Mouse (Mus musculus) ES-E14 (cell line): ENCODE data around the gene Olfr92. TPM values are rescaled to one million over a fixed set of nuclear protein-coding genes. Genes with fewer than 3 reads are reported as not detected.

Experiments
- DNase-seq: peaks from one replicate; pipeline ENCODE4 v3.0.0-alpha.2; 2013; ENCODE audit warnings: low read depth, low spot score
- H3K27ac ChIP-seq: 2 replicates; pipeline ENCODE4 v1.5.1; 2012; ENCODE audit warnings: low read depth, mild to moderate bottlenecking, low read length, moderate library complexity, mixed read lengths; ENCODE audit not compliant: poor library complexity, insufficient read depth, severe bottlenecking
- H3K36me3 ChIP-seq: 2 replicates; pipeline ENCODE4 v1.6.1; 2012; ENCODE audit warnings: mild to moderate bottlenecking, low read length, moderate library complexity, mixed read lengths; ENCODE audit not compliant: control insufficient read depth, poor library complexity, insufficient read depth, severe bottlenecking
- H3K4me1 ChIP-seq, 2 experiments: fragments of 150-350 bp in 1 of 2; sonication (generic) in 1 of 2; 2 replicates each; pipeline ENCODE4 v1.6.1; 2012; ENCODE audit warnings: low read length in 2 of 2, mild to moderate bottlenecking in 1 of 2, mixed read lengths in 1 of 2; ENCODE audit not compliant: control insufficient read depth in 2 of 2, insufficient read depth in 2 of 2, poor library complexity in 1 of 2
- H3K4me3 ChIP-seq, 2 experiments: fragments of 150-350 bp in 1 of 2; sonication (generic) in 1 of 2; 2 replicates each; pipeline ENCODE4 v1.5.1; 2012; ENCODE audit warnings: low read length in 2 of 2, low read depth in 1 of 2, mild to moderate bottlenecking in 1 of 2, mixed read lengths in 1 of 2; ENCODE audit not compliant: insufficient read depth in 1 of 2, poor library complexity in 1 of 2, severe bottlenecking in 1 of 2
- H3K9ac ChIP-seq: 2 replicates; pipeline ENCODE4 v1.6.1; 2012; ENCODE audit warnings: low read depth, mild to moderate bottlenecking, low read length, mixed read lengths; ENCODE audit not compliant: poor library complexity, insufficient read depth, severe bottlenecking
- H3K9me3 ChIP-seq: fragments of 150-350 bp; sonication (generic); 2 replicates; pipeline ENCODE4 v1.6.1; 2012; ENCODE audit warnings: low read depth, mild to moderate bottlenecking, low read length; ENCODE audit not compliant: control insufficient read depth, insufficient read depth
- CHD2 ChIP-seq: IDR thresholded peaks from 2 replicates; pipeline ENCODE4 v1.6.1; 2014; ENCODE audit warnings: mild to moderate bottlenecking, low read depth, low read length, inconsistent platforms
- HCFC1 ChIP-seq: IDR thresholded peaks from 2 replicates; pipeline ENCODE4 v1.6.1; 2012; ENCODE audit warnings: low read length, inconsistent platforms, borderline replicate concordance; ENCODE audit not compliant: insufficient read depth
- MAFK ChIP-seq: IDR thresholded peaks from 2 replicates; pipeline ENCODE4 v1.6.1; 2014; ENCODE audit warnings: mild to moderate bottlenecking, low read depth, low read length, inconsistent platforms; ENCODE audit not compliant: insufficient read depth
- ZC3H11A ChIP-seq: IDR thresholded peaks from 2 replicates; pipeline ENCODE4 v1.6.1; 2012; ENCODE audit warnings: low read depth, mild to moderate bottlenecking, inconsistent platforms, low read length, borderline replicate concordance
- ZNF384 ChIP-seq: IDR thresholded peaks from 2 replicates; pipeline ENCODE4 v1.6.1; 2012; ENCODE audit warnings: low read depth, low read length, inconsistent platforms
- in situ Hi-C, 2 experiments: fragments of 600-800 bp; cut with MboI; formaldehyde crosslinking; loops; one replicate each; pipeline ENCODE4 v1.15.1; 2025; ENCODE audit warnings: low sequenced_read_pairs in 2 of 2, inconsistent platforms in 1 of 2; ENCODE audit not compliant: unreplicated experiment in 2 of 2
- total RNA-seq: library from RNA; depleted of rRNA; stranded (reverse); fragments of 300-350 nt; gene quantifications from 2 replicates; pipeline ENCODE4 v1.2.3, GENCODE M21; 2012

Gene Olfr92
- total RNA-seq, 1 experiment = not detected

DNA sequence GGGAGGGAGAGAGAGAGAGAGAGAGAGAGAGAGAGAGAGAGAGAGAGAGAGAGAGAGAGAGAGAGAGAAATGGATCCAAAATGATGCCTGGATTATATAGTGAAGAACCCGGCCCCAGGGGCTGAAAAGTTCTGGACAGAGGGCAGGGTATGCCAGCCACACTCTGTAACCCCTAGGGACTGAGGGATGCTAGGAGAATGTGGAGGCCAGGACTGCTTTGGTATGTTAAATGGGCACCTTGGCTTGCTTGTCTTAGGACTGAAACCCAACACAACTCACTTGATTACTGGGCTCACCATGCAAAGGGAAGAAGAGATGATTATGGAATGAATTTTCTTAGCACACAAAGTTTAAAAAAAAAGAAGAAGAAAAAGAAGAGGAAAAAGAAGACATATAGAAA lies 41.7 kb downstream of the Olfr92 start:
- peaks cover 30% of the 10 kb centered on the region for H3K36me3 ChIP-seq
- no peaks in the 10 kb centered on the region for H3K9me3 ChIP-seq
- no peak overlapping the region for H3K9ac ChIP-seq
- H3K4me3 ChIP-seq = no peak overlapping the region
- peak overlapping the region; percentile 65; the same call in 1 of the 2 replicates for H3K27ac ChIP-seq
- in situ Hi-C loops = no loop called here
- TF ChIP-seq ZNF384 (no peak), MAFK (no peak), CHD2 (no peak), ZC3H11A (no peak), HCFC1 (no peak)
- DNase-seq = no peak
- H3K4me1 ChIP-seq = peaks cover 23 to 28% of the 10 kb centered on the region in 2 experiments

DNA sequence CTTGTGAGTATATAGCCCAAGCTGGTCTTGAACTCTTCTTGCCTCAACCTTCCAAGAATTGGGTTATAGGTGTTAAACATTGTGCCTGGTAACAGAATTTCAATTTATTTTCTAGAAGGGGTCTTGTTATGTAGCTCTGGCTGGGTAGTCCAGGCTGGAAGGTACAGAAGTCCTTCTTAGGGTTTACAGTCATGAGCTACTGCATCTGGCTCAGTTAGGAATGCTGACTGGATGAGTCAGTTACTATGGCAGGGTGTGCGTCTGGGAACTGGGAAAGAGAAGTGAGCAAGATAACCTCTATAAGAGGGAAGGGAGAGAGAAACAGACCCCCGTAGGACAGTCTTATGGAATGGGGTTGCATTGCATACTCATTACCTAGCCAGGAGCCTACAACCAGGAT lies 44.1 kb downstream of the Olfr92 start:
- peak overlapping the region; percentile 5; the same call in 1 of the 2 replicates for H3K27ac ChIP-seq
- DNase-seq = no peak
- no peaks in the 10 kb centered on the region for H3K9me3 ChIP-seq
- H3K4me3 ChIP-seq = no peak overlapping the region
- in situ Hi-C loops = no loop called here
- H3K36me3 ChIP-seq = peaks cover 46% of the 10 kb centered on the region
- TF ChIP-seq ZC3H11A = no peak
- TF ChIP-seq HCFC1 = no peak
- no peak for TF ChIP-seq ZNF384
- TF ChIP-seq CHD2 = no peak
- TF ChIP-seq MAFK = no peak
- H3K9ac ChIP-seq = no peak overlapping the region
- H3K4me1 ChIP-seq = peaks cover 18 to 25% of the 10 kb centered on the region in 2 experiments

DNA sequence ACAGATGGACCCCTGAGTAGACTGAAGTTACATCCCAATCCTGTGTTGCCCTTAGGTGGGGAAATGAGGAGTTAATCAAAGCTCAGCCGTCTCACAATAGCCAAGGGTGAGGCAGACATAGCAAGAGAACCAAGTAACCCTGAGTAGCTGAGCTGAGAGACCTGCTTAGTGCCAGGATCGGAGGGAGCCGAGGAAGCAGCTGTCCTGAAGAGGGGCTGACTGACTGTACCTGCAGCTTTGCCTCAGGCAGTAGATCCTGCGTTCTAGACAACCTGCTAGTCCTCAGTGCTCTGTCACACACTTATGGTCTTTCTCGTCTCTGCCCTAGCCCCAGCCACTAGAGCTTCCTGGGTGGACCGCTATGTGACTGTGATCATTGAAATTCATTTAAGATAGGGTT lies 44.7 kb downstream of the Olfr92 start:
- H3K4me1 ChIP-seq = peaks cover 22 to 24% of the 10 kb centered on the region in 2 experiments
- no peak for TF ChIP-seq ZNF384
- no peak for TF ChIP-seq ZC3H11A
- in situ Hi-C loops = no loop called here

DNA sequence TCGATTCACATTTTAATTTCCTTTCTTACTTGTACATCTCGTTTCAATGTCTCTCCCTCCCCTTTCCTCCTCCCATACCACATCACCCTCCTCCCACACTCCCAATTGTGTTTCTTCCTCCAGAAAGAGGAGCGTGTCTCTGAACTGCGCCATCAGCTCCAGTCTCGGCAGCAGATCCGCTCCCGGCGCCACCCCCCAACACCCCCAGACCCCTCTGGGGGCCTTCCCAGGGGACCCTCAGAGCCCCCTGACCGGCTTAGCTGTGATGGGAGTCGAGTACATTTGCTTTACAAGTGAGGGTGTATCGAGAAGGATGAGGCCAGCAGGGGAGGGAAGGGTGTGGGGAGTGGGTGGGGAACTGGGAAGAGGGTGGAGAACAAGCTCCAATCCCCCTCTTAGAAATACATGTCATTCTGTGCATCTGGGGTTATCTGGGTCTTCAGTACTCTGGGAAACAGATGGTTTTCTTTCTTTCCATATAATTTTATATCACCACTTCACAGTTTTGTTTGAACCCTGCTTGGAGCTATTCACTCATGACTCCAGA lies 47.1 kb downstream of the Olfr92 start:
- Histone ChIP-seq H3K27ac (peak overlapping the region; percentile 87), H3K4me3 (peak overlapping the region; percentile 38 to 43; a peak in 2 of 4 replicates)
- in situ Hi-C loops = no loop called here

More for the DNA sequence above, 44.7 kb downstream of the Olfr92 start:
- H3K27ac ChIP-seq = peak overlapping the region; percentile 37
- H3K9ac ChIP-seq = peak overlapping the region; percentile 9; the same call in 1 of the 2 replicates
- DNase-seq = no peak
- H3K36me3 ChIP-seq = peaks cover 51% of the 10 kb centered on the region
- no peaks in the 10 kb centered on the region for H3K9me3 ChIP-seq
- no peak overlapping the region for H3K4me3 ChIP-seq

More for the DNA sequence above, 47.1 kb downstream of the Olfr92 start:
- DNase-seq = no peak
- Histone ChIP-seq H3K9ac (peak overlapping the region; percentile 62; the same call in 1 of the 2 replicates), H3K36me3 (peaks cover 72% of the 10 kb centered on the region), H3K4me1 (peaks cover 15 to 24% of the 10 kb centered on the region in 2 experiments), H3K9me3 (no peaks in the 10 kb centered on the region)
- TF ChIP-seq MAFK (no peak), CHD2 (no peak), HCFC1 (no peak), ZNF384 (no peak), ZC3H11A (no peak)
